Comparison of ENCODE assay signal across 15 mouse cellular contexts in genomic region chr4:154248092-154248805, GRCm38 (mm10). TPM values are rescaled to one million over a fixed set of nuclear protein-coding genes. Genes with fewer than 3 reads are reported as not detected.
DNase-seq lines count a peak whose midpoint lies in the region; ATAC-seq lines count a peak whose summit lies in the region.
"Had no signal": no experiment of that assay in that cellular context is flagged by ENCODE, and none has a peak within 500 bp of the region (broad histone marks: within the 10 kb centered on the region; RNA-seq: fewer than 3 reads in every experiment).

No protein-coding gene starts in this region.

- H3K4me2 ChIP-seq in kidney, embryonic 14.5 days (replicated peaks; ENCODE audit: low read depth, low read length), result no peak overlapping the region
- no peak overlapping the region for H3K4me2 ChIP-seq in embryonic facial prominence, embryonic 14.5 days (ENCODE audit: low read depth, low read length)
- H3K4me2 ChIP-seq in limb, embryonic 15.5 days, result no peak overlapping the region
- H3K4me2 ChIP-seq: heart, embryonic 15.5 days had no signal

- no peaks in the 10 kb centered on the region for H3K27me3 ChIP-seq in kidney, embryonic 14.5 days (ENCODE audit: control insufficient read depth, insufficient read depth, low read length)
- H3K27me3 ChIP-seq in embryonic facial prominence, embryonic 14.5 days (replicated peaks; ENCODE audit: control insufficient read depth, insufficient read depth, low read length), result no peaks in the 10 kb centered on the region
- no peaks in the 10 kb centered on the region for H3K27me3 ChIP-seq in limb, embryonic 15.5 days

- no peaks in the 10 kb centered on the region for H3K36me3 ChIP-seq in kidney, embryonic 14.5 days (ENCODE audit: control insufficient read depth, insufficient read depth, low read length)
- peaks cover 25% of the 10 kb centered on the region; the same call in 1 of the 2 replicates for H3K36me3 ChIP-seq in embryonic facial prominence, embryonic 14.5 days (ENCODE audit: control insufficient read depth, insufficient read depth, low read length)
- H3K36me3 ChIP-seq in limb, embryonic 15.5 days, result peaks cover 20% of the 10 kb centered on the region
- H3K36me3 ChIP-seq: heart, embryonic 15.5 days had no signal

- WGBS in kidney, embryonic 14.5 days, result 59% methylated on average over 21 of the region's 21 CpGs
- 40% methylated on average over 19 of the region's 21 CpGs for WGBS in embryonic facial prominence, embryonic 14.5 days
- WGBS in limb, embryonic 15.5 days, result 46% methylated on average over 21 of the region's 21 CpGs

- H3K27ac ChIP-seq in kidney, embryonic 14.5 days (ENCODE audit: low read depth, low read length), result no peak overlapping the region
- peak overlapping the region; percentile 83 for H3K27ac ChIP-seq in embryonic facial prominence, embryonic 14.5 days (replicated peaks; ENCODE audit: low read depth, low read length)
- peak overlapping the region; percentile 78 for H3K27ac ChIP-seq in limb, embryonic 15.5 days
- H3K27ac ChIP-seq: heart, embryonic 15.5 days had no signal

- intact Hi-C loops in left cerebral cortex, postnatal 14 days (cut with DNase I), result no loop called here
- intact Hi-C loops in heart, postnatal 10 days (cut with DNase I), result no loop called here

- no peak for ATAC-seq in kidney, embryonic 14.5 days (ENCODE audit: low FRiP score, low TSS enrichment)
- peak; percentile 38 for ATAC-seq in embryonic facial prominence, embryonic 14.5 days (ENCODE audit: low read depth)
- no peak for ATAC-seq in limb, embryonic 15.5 days (ENCODE audit: insufficient number of reproducible peaks, low FRiP score, low TSS enrichment, low read depth)
- ATAC-seq: hindbrain, postnatal 0 days had no signal

- no peaks in the 10 kb centered on the region for H3K9me3 ChIP-seq in kidney, embryonic 14.5 days (ENCODE audit: control insufficient read depth, low read length)
- H3K9me3 ChIP-seq in embryonic facial prominence, embryonic 14.5 days (ENCODE audit: control insufficient read depth, low read length), result no peaks in the 10 kb centered on the region
- H3K9me3 ChIP-seq in limb, embryonic 15.5 days, result no peaks in the 10 kb centered on the region
- H3K9me3 ChIP-seq: heart, embryonic 15.5 days had no signal

- H3K4me1 ChIP-seq in kidney, embryonic 14.5 days (ENCODE audit: control insufficient read depth, insufficient read depth, low read length), result peaks cover 17% of the 10 kb centered on the region; the same call in 1 of the 2 replicates
- peaks cover 44% of the 10 kb centered on the region for H3K4me1 ChIP-seq in embryonic facial prominence, embryonic 14.5 days (ENCODE audit: control insufficient read depth, insufficient read depth, low read length)
- peaks cover 56% of the 10 kb centered on the region for H3K4me1 ChIP-seq in limb, embryonic 15.5 days

- DNase-seq in kidney, adult 9 months, result no peak
- peak; percentile 41 for DNase-seq in NIH3T3 (ENCODE audit: low read depth)
- peak; percentile 74 for DNase-seq in embryonic facial prominence, embryonic 14.5 days (ENCODE audit: low spot score)
- DNase-seq in left cerebral cortex, postnatal 14 days (ENCODE audit: low spot score in 2 of 2), result no peak
- DNase-seq in heart, postnatal 10 days, result no peak
- DNase-seq: adrenal gland, postnatal 14 days; cerebellum, adult 9-11 months; gastrocnemius, postnatal 36 days; layer of hippocampus, adult 9-11 months; lung, adult 18-20 months; thymus, adult 18-20 months had no signal

- no peak overlapping the region for H3K4me3 ChIP-seq in kidney, embryonic 14.5 days (ENCODE audit: low read length)
- no peak overlapping the region for H3K4me3 ChIP-seq in embryonic facial prominence, embryonic 14.5 days (ENCODE audit: low read depth, low read length)
- no peak overlapping the region for H3K4me3 ChIP-seq in limb, embryonic 15.5 days
- H3K4me3 ChIP-seq: heart, embryonic 15.5 days had no signal

- 0 out of 2 replicates have a peak overlapping the region, but pooled peaks have one; percentile 4 for H3K9ac ChIP-seq in kidney, embryonic 14.5 days (ENCODE audit: low read depth, low read length)
- H3K9ac ChIP-seq in embryonic facial prominence, embryonic 14.5 days (ENCODE audit: low read depth, low read length), result peak overlapping the region; percentile 42; the same call in 1 of the 2 replicates
- H3K9ac ChIP-seq in limb, embryonic 15.5 days, result no peak overlapping the region
- H3K9ac ChIP-seq: heart, embryonic 15.5 days had no signal

RNA-seq across cellular contexts. Expression of gene Arhgef16, which starts 53.2 kb away (rescaled TPM):
- 16.3 and 28.2 TPM in 2 replicates for polyA plus RNA-seq in kidney, embryonic 14.5 days (2014; fragmentation: Nextera tagmentation; extraction: Ambion mirVana)
- polyA plus RNA-seq in embryonic facial prominence, embryonic 14.5 days (2014; fragmentation: Nextera tagmentation; extraction: Ambion mirVana), result 5.5 and 6.1 TPM in 2 replicates
- 5.5 and 6.5 TPM in 2 replicates for polyA plus RNA-seq in limb, embryonic 15.5 days (2015; fragmentation: Nextera tagmentation; extraction: Ambion mirVana)
- total RNA-seq in left cerebral cortex, postnatal 14 days (2021), result under 1 TPM; 0.13 to 0.49 TPM
- 1 to 10 TPM in 1 of 2 experiments, under 1 TPM in 1; 0.77 to 1.4 TPM for total RNA-seq in heart, postnatal 10 days (2021)

Comparison
In these comparisons a context has a peak if more than half of its experiments do, and no peak if none do; other contexts are left out.
1. DNase-seq: peak in NIH3T3 (single experiment) and embryonic facial prominence, embryonic 14.5 days (single experiment); none in kidney, adult 9 months (single experiment), left cerebral cortex, postnatal 14 days (0 of 2) and heart, postnatal 10 days (0 of 2).